Mouse (Mus musculus) CH12.LX (cell line): ENCODE data around the gene Pigg. TPM values are rescaled to one million over a fixed set of nuclear protein-coding genes. Genes with fewer than 3 reads are reported as not detected.

ENCODE experiments used
- DNase-seq: peaks from one replicate; pipeline ENCODE4 v3.0.0-alpha.2; 2013; ENCODE audit errors: extremely low read depth
- H3K27ac ChIP-seq: 2 replicates; pipeline ENCODE4 v1.5.1; 2012; ENCODE audit warnings: low read depth, mild to moderate bottlenecking, control low read depth, moderate library complexity; ENCODE audit not compliant: insufficient read depth
- H3K27me3 ChIP-seq: replicated peaks from 2 replicates; pipeline ENCODE3; 2012; ENCODE audit warnings: inconsistent platforms
- H3K36me3 ChIP-seq, 2 experiments: replicated peaks in 1 of 2; 2 replicates each; pipeline versions ENCODE3 to v1.6.1; 2012; ENCODE audit warnings: inconsistent platforms in 1 of 2, low read length in 1 of 2, mild to moderate bottlenecking in 1 of 2, mixed read lengths in 1 of 2, moderate library complexity in 1 of 2; ENCODE audit not compliant: control insufficient read depth in 1 of 2, insufficient read depth in 1 of 2
- H3K4me1 ChIP-seq, 2 experiments: 2 replicates each; pipeline ENCODE4 v1.6.1; 2012; ENCODE audit warnings: inconsistent platforms in 1 of 2, moderate library complexity in 1 of 2; ENCODE audit not compliant: insufficient read depth in 2 of 2, control insufficient read depth in 1 of 2
- H3K4me2 ChIP-seq: 2 replicates; pipeline ENCODE4 v1.6.1; 2012; ENCODE audit warnings: low read depth, mild to moderate bottlenecking, control low read depth; ENCODE audit not compliant: poor library complexity, insufficient read depth, severe bottlenecking
- H3K4me3 ChIP-seq, 3 experiments: fragments of 150-350 bp in 1 of 3; sonication (generic) in 1 of 3; replicated peaks in 1 of 3; 2 replicates each; pipeline versions ENCODE3 to v1.5.1; 2011 to 2012; ENCODE audit warnings: low read depth in 2 of 3, low read length in 2 of 3, mild to moderate bottlenecking in 2 of 3, moderate library complexity in 2 of 3, control low read depth in 1 of 3, improper control_type of control experiment in 1 of 3, inconsistent platforms in 1 of 3, mixed read lengths in 1 of 3; ENCODE audit not compliant: poor library complexity in 1 of 3
- H3K79me2 ChIP-seq: replicated peaks from 2 replicates; pipeline ENCODE4 v1.6.1; 2012; ENCODE audit warnings: mild to moderate bottlenecking, moderate library complexity; ENCODE audit not compliant: control insufficient read depth, poor library complexity, insufficient read depth, severe bottlenecking; ENCODE audit errors: extremely low read depth
- H3K9ac ChIP-seq: 2 replicates; pipeline ENCODE4 v1.6.1; 2012; ENCODE audit warnings: low read depth, mild to moderate bottlenecking, control low read depth, moderate library complexity; ENCODE audit not compliant: insufficient read depth
- H3K9me3 ChIP-seq: replicated peaks from 2 replicates; pipeline ENCODE3; 2012; ENCODE audit warnings: low read length, inconsistent platforms, mixed read lengths
- BHLHE40 ChIP-seq: IDR thresholded peaks from 2 replicates; pipeline ENCODE4 v1.6.1; 2011; ENCODE audit warnings: mild to moderate bottlenecking, low read depth, low read length, improper control_type of control experiment
- CHD1 ChIP-seq: IDR thresholded peaks from 2 replicates; pipeline ENCODE4 v1.6.1; 2012; ENCODE audit warnings: low read depth, low read length, improper control_type of control experiment, inconsistent platforms
- CHD2 ChIP-seq: IDR thresholded peaks from 2 replicates; pipeline ENCODE4 v1.6.1; 2011; ENCODE audit warnings: low read length, improper control_type of control experiment
- CTCF ChIP-seq, 2 experiments: IDR thresholded peaks in 1 of 2; conservative IDR thresholded peaks in 1 of 2; 2 replicates each; pipeline ENCODE4 v1.5.1; 2011 to 2012; ENCODE audit warnings: low read depth in 2 of 2, low read length in 2 of 2, improper control_type of control experiment in 1 of 2, inconsistent platforms in 1 of 2, mild to moderate bottlenecking in 1 of 2, moderate library complexity in 1 of 2
- E2F4 ChIP-seq: IDR thresholded peaks from 2 replicates; pipeline ENCODE4 v1.6.1; 2011; ENCODE audit warnings: low read depth, low read length, improper control_type of control experiment; ENCODE audit not compliant: insufficient replicate concordance
- ELF1 ChIP-seq: IDR thresholded peaks from 2 replicates; pipeline ENCODE4 v1.6.1; 2014; ENCODE audit warnings: low read depth, mild to moderate bottlenecking, inconsistent platforms, low read length, improper control_type of control experiment
- ETS1 ChIP-seq: conservative IDR thresholded peaks from 2 replicates; pipeline ENCODE4 v1.6.1; 2012; ENCODE audit warnings: low read depth, mild to moderate bottlenecking, inconsistent platforms, low read length, improper control_type of control experiment, moderate library complexity
- GABPA ChIP-seq: IDR thresholded peaks from 2 replicates; pipeline ENCODE4 v1.6.1; 2012; ENCODE audit warnings: low read depth, low read length, improper control_type of control experiment, inconsistent platforms; ENCODE audit not compliant: insufficient replicate concordance
- HCFC1 ChIP-seq: IDR thresholded peaks from 2 replicates; pipeline ENCODE4 v1.6.1; 2012; ENCODE audit warnings: low read depth, mild to moderate bottlenecking, inconsistent platforms, low read length, improper control_type of control experiment
- IRF4 ChIP-seq: IDR thresholded peaks from 2 replicates; pipeline ENCODE4 v1.6.1; 2014; ENCODE audit warnings: low read depth, mild to moderate bottlenecking, inconsistent platforms, low read length, improper control_type of control experiment
- JUN ChIP-seq: IDR thresholded peaks from 2 replicates; pipeline ENCODE4 v1.6.1; 2011; ENCODE audit warnings: low read depth, mild to moderate bottlenecking, low read length, improper control_type of control experiment, moderate library complexity; ENCODE audit not compliant: insufficient read depth
- JUND ChIP-seq: conservative IDR thresholded peaks from 2 replicates; pipeline ENCODE4 v1.6.1; 2011; ENCODE audit warnings: low read depth, low read length, improper control_type of control experiment
- KAT2A ChIP-seq: IDR thresholded peaks from 2 replicates; pipeline ENCODE4 v1.6.1; 2012; ENCODE audit warnings: low read length, improper control_type of control experiment, inconsistent platforms; ENCODE audit not compliant: insufficient replicate concordance
- MAFK ChIP-seq: IDR thresholded peaks from 2 replicates; pipeline ENCODE4 v1.6.1; 2011; ENCODE audit warnings: low read length, improper control_type of control experiment; ENCODE audit not compliant: insufficient replicate concordance
- MAX ChIP-seq: IDR thresholded peaks from 2 replicates; pipeline ENCODE4 v1.6.1; 2011; ENCODE audit warnings: low read length, improper control_type of control experiment
- MAZ ChIP-seq: IDR thresholded peaks from 2 replicates; pipeline ENCODE4 v1.6.1; 2012; ENCODE audit warnings: low read depth, mild to moderate bottlenecking, inconsistent platforms, low read length, improper control_type of control experiment, moderate library complexity
- MEF2A ChIP-seq: IDR thresholded peaks from 2 replicates; pipeline ENCODE4 v1.6.1; 2014; ENCODE audit warnings: low read depth, mild to moderate bottlenecking, inconsistent platforms, low read length, improper control_type of control experiment, borderline replicate concordance
- MXI1 ChIP-seq: IDR thresholded peaks from 2 replicates; pipeline ENCODE4 v1.6.1; 2011; ENCODE audit warnings: mild to moderate bottlenecking, low read depth, low read length, improper control_type of control experiment
- MYC ChIP-seq: IDR thresholded peaks from 2 replicates; pipeline ENCODE4 v1.6.1; 2011; ENCODE audit warnings: low read depth, mild to moderate bottlenecking, improper control_type of control experiment, low read length
- NELFE ChIP-seq: IDR thresholded peaks from 2 replicates; pipeline ENCODE4 v1.6.1; 2011; ENCODE audit warnings: low read depth, low read length, improper control_type of control experiment
- NRF1 ChIP-seq: IDR thresholded peaks from 2 replicates; pipeline ENCODE4 v1.6.1; 2014; ENCODE audit warnings: low read depth, mild to moderate bottlenecking, inconsistent platforms, low read length, improper control_type of control experiment, moderate library complexity
- PAX5 ChIP-seq: IDR thresholded peaks from 2 replicates; pipeline ENCODE4 v1.6.1; 2012; ENCODE audit warnings: low read length, inconsistent platforms, mixed read lengths
- POLR2A ChIP-seq: IDR thresholded peaks from 2 replicates; pipeline ENCODE4 v1.6.1; 2011; ENCODE audit warnings: low read depth, mild to moderate bottlenecking, improper control_type of control experiment, low read length
- POLR2AphosphoS2 ChIP-seq: IDR thresholded peaks from 2 replicates; pipeline ENCODE4 v1.6.1; 2011; ENCODE audit warnings: low read depth, low read length, improper control_type of control experiment
- RAD21 ChIP-seq: IDR thresholded peaks from 2 replicates; pipeline ENCODE4 v1.6.1; 2011; ENCODE audit warnings: low read depth, mild to moderate bottlenecking, low read length, improper control_type of control experiment, moderate library complexity
- RCOR1 ChIP-seq: conservative IDR thresholded peaks from 2 replicates; pipeline ENCODE4 v1.6.1; 2012; ENCODE audit warnings: low read depth, mild to moderate bottlenecking, inconsistent platforms, low read length, improper control_type of control experiment
- SIN3A ChIP-seq: IDR thresholded peaks from 2 replicates; pipeline ENCODE4 v1.6.1; 2012; ENCODE audit warnings: low read length, improper control_type of control experiment, inconsistent platforms
- SMC3 ChIP-seq: IDR thresholded peaks from 2 replicates; pipeline ENCODE4 v1.6.1; 2011; ENCODE audit warnings: low read depth, low read length, improper control_type of control experiment
- TBP ChIP-seq: conservative IDR thresholded peaks from 2 replicates; pipeline ENCODE4 v1.6.1; 2011; ENCODE audit warnings: low read depth, low read length, improper control_type of control experiment
- TCF12 ChIP-seq: IDR thresholded peaks from 2 replicates; pipeline ENCODE4 v1.6.1; 2014; ENCODE audit warnings: low read depth, mild to moderate bottlenecking, inconsistent platforms, low read length, improper control_type of control experiment
- UBTF ChIP-seq: IDR thresholded peaks from 2 replicates; pipeline ENCODE4 v1.6.1; 2012; ENCODE audit warnings: low read depth, mild to moderate bottlenecking, inconsistent platforms, low read length, improper control_type of control experiment, moderate library complexity
- USF1 ChIP-seq: IDR thresholded peaks from 2 replicates; pipeline ENCODE4 v1.6.1; 2014; ENCODE audit warnings: low read depth, mild to moderate bottlenecking, inconsistent platforms, low read length, improper control_type of control experiment
- USF2 ChIP-seq: conservative IDR thresholded peaks from 2 replicates; pipeline ENCODE4 v1.6.1; 2011; ENCODE audit warnings: low read depth, low read length, improper control_type of control experiment
- ZC3H11A ChIP-seq: IDR thresholded peaks from 2 replicates; pipeline ENCODE4 v1.6.1; 2012; ENCODE audit warnings: low read depth, mild to moderate bottlenecking, inconsistent platforms, low read length, improper control_type of control experiment
- ZKSCAN1 ChIP-seq: IDR thresholded peaks from 2 replicates; pipeline ENCODE4 v1.6.1; 2012; ENCODE audit warnings: low read depth, inconsistent platforms, low read length, improper control_type of control experiment, borderline replicate concordance
- ZMIZ1 ChIP-seq: IDR thresholded peaks from 2 replicates; pipeline ENCODE4 v1.6.1; 2012; ENCODE audit warnings: low read depth, mild to moderate bottlenecking, inconsistent platforms, low read length, improper control_type of control experiment
- ZNF384 ChIP-seq: IDR thresholded peaks from 2 replicates; pipeline ENCODE4 v1.6.1; 2012; ENCODE audit warnings: low read depth, low read length, improper control_type of control experiment, inconsistent platforms
- dilution Hi-C: fragments of 300-500 bp; cut with MboI; formaldehyde crosslinking; loops from 2 replicates; pipeline ENCODE4 v1.14.3; 2020; ENCODE audit warnings: low sequenced_read_pairs; ENCODE audit not compliant: extremely low pct_unique_long_range_greater_than_20kb, extremely low pct_ligation_motif_present
- in situ Hi-C: fragments of 300-500 bp; cut with MboI; formaldehyde crosslinking; loops from 3 replicates; pipeline ENCODE4 v1.14.3; 2019; ENCODE audit warnings: low sequenced_read_pairs, low pct_ligation_motif_present, low pct_unique_long_range_greater_than_20kb, mixed read lengths
- polyA plus RNA-seq: library from polyadenylated mRNA; unstranded; fragments of >175 nt; gene quantifications from 2 replicates; pipeline ENCODE4 v1.2.1, GENCODE M21; 2012; ENCODE audit warnings: low read depth; ENCODE audit not compliant: insufficient read length
- total RNA-seq, 2 experiments: library from RNA; depleted of rRNA; stranded (reverse); fragments of 300-350 nt in 1 of 2; fragments of >200 nt in 1 of 2; gene quantifications; 2 replicates each; pipeline ENCODE4 v1.2.3; 2012 to 2014

Gene Pigg
- total RNA-seq (2012; rRNA removed) (8.2 and 9.7 TPM in 2 replicates), total RNA-seq (2014; rRNA removed) (9.0 and 9.8 TPM in 2 replicates), polyA plus RNA-seq (6.2 and 6.4 TPM in 2 replicates)

GRCm38 (mm10) chr5:108312224-108313064, at the start of gene Pigg:
TSS of gene Pigg (plus strand) at chr5:108312609.
- H3K4me1 ChIP-seq, result peaks cover 3 to 17% of the 10 kb centered on the region in 2 experiments; a peak in 3 of 4 replicates
- H3K27ac ChIP-seq, result peak within 1 kb of the TSS; percentile 61
- H3K4me2 ChIP-seq, result peak within 1 kb of the TSS; percentile 90
- peaks cover 4% of the 10 kb centered on the region for H3K79me2 ChIP-seq
- H3K4me3 ChIP-seq, result peak within 1 kb of the TSS; percentile 80 to 86 (median 82)
- peak within 1 kb of the TSS; percentile 76 for H3K9ac ChIP-seq
- H3K9me3 ChIP-seq, result no peaks in the 10 kb centered on the region
- peaks cover 0 to 18% of the 10 kb centered on the region in 2 experiments for H3K36me3 ChIP-seq
- in situ Hi-C loops (no loop called here), dilution Hi-C loops (no loop called here)
- H3K27me3 ChIP-seq, result no peaks in the 10 kb centered on the region
- peak; percentile 90 for DNase-seq
- no peak for TF ChIP-seq PAX5
- TF ChIP-seq ZC3H11A, result no peak
- TF ChIP-seq NELFE, result peak; percentile 91
- peak; percentile 91 for TF ChIP-seq HCFC1
- peak; percentile 89 for TF ChIP-seq TCF12
- TF ChIP-seq GABPA, result peak; percentile 62; the same call in 1 of the 2 replicates
- TF ChIP-seq BHLHE40, result peak; percentile 12; the same call in 1 of the 2 replicates
- peak; percentile 95 for TF ChIP-seq MXI1
- TF ChIP-seq RCOR1, result no peak; the same call in 1 of the 2 replicates
- TF ChIP-seq ZKSCAN1, result no peak
- TF ChIP-seq IRF4, result no peak; the same call in 1 of the 2 replicates
- peak; percentile 58; the same call in 1 of the 2 replicates for TF ChIP-seq MEF2A
- no peak for TF ChIP-seq JUND
- peak; percentile 22; the same call in 1 of the 2 replicates for TF ChIP-seq ETS1
- TF ChIP-seq RAD21, result no peak
- TF ChIP-seq TBP, result peak; percentile 78
- no peak for TF ChIP-seq UBTF
- no peak for TF ChIP-seq SMC3
- 0 out of 2 replicates have a peak, but pooled peaks have one; percentile 65 for TF ChIP-seq ZMIZ1
- TF ChIP-seq USF1, result no peak
- TF ChIP-seq NRF1, result no peak; the same call in 1 of the 2 replicates
- TF ChIP-seq POLR2A, result peak; percentile 93
- TF ChIP-seq USF2, result no peak
- peak; percentile 93 for TF ChIP-seq MAX
- no peak for TF ChIP-seq CHD2
- no peak for TF ChIP-seq JUN
- TF ChIP-seq E2F4, result 0 out of 2 replicates have a peak, but pooled peaks have one; percentile 46
- peak; percentile 85 for TF ChIP-seq SIN3A
- no peak for TF ChIP-seq MAFK
- TF ChIP-seq CTCF (conservative IDR thresholded peaks at IDR 0.05 in 1 of 2, IDR thresholded peaks at IDR 0.05 in 1 of 2; ENCODE audit: low read depth in 2 of 2, low read length in 2 of 2), result no peak
- TF ChIP-seq POLR2AphosphoS2, result peak; percentile 69; the same call in 1 of the 2 replicates
- TF ChIP-seq CHD1, result no peak
- TF ChIP-seq ELF1, result peak; percentile 61
- TF ChIP-seq ZNF384, result no peak
- TF ChIP-seq MYC, result peak; percentile 96
- TF ChIP-seq MAZ, result peak; percentile 59; the same call in 1 of the 2 replicates
- TF ChIP-seq KAT2A, result peak; percentile 84; the same call in 1 of the 2 replicates
